Mouse (Mus musculus) megakaryocyte, embryonic 14.5 days (primary cell): Measurements from ENCODE around the gene Prmt1. TPM values are rescaled to one million over a fixed set of nuclear protein-coding genes. Genes with fewer than 3 reads are reported as not detected.

Experiments used
- H3K27me3 ChIP-seq: replicated peaks from 2 replicates; pipeline ENCODE3; 2012; ENCODE audit warnings: inconsistent platforms
- H3K36me3 ChIP-seq: replicated peaks from 2 replicates; pipeline ENCODE3; 2012; ENCODE audit warnings: low read length, inconsistent platforms, mixed read lengths
- H3K4me1 ChIP-seq: 2 replicates; pipeline ENCODE4 v1.6.1; 2012; ENCODE audit warnings: inconsistent platforms
- H3K4me3 ChIP-seq: replicated peaks from 2 replicates; pipeline ENCODE3; 2012; ENCODE audit warnings: moderate library complexity, mild to moderate bottlenecking, inconsistent platforms
- H3K9me3 ChIP-seq: 2 replicates; pipeline ENCODE4 v1.6.1; 2012; ENCODE audit warnings: inconsistent platforms
- FLI1 ChIP-seq: IDR thresholded peaks from 2 replicates; pipeline ENCODE4 v1.6.1; 2012; ENCODE audit warnings: low read length, inconsistent platforms, mixed read lengths
- GATA1 ChIP-seq: IDR thresholded peaks from 3 replicates; pipeline ENCODE4 v1.6.1; 2012; ENCODE audit warnings: mixed read lengths, low read length, inconsistent platforms, borderline replicate concordance
- polyA plus RNA-seq: library from polyadenylated mRNA; stranded (reverse); fragments of >175 nt; gene quantifications from 2 replicates; pipeline ENCODE4 v1.2.3, GENCODE M21; 2012; ENCODE audit warnings: low replicate concordance; ENCODE audit not compliant: insufficient read depth

Gene Prmt1
- polyA plus RNA-seq, 1 experiment = 74.9 TPM

- peaks cover 53% of the 10 kb centered on the region for H3K27me3 ChIP-seq
- no peaks in the 10 kb centered on the region for H3K9me3 ChIP-seq
- no peak overlapping the region for H3K4me3 ChIP-seq
- H3K36me3 ChIP-seq = no peaks in the 10 kb centered on the region
- no peak for TF ChIP-seq GATA1
- no peak for TF ChIP-seq FLI1
- H3K4me1 ChIP-seq = peaks cover 38% of the 10 kb centered on the region
These were observed 21.4 kb downstream of the Prmt1 start for GRCm38 (mm10) chr7:44964990-44965389.

- Histone ChIP-seq H3K27me3 (peaks cover 59% of the 10 kb centered on the region), H3K36me3 (no peaks in the 10 kb centered on the region), H3K4me1 (peaks cover 42% of the 10 kb centered on the region), H3K4me3 (peak overlapping the region; percentile 79), H3K9me3 (no peaks in the 10 kb centered on the region)
- TF ChIP-seq GATA1 = no peak
- no peak for TF ChIP-seq FLI1
These were observed 23.5 kb downstream of the Prmt1 start for GRCm38 (mm10) chr7:44962831-44963230.

GRCm38 (mm10) chr7:44962337-44962736 is 24.0 kb downstream of the Prmt1 start:
- Histone ChIP-seq H3K4me1 (peaks cover 46% of the 10 kb centered on the region), H3K9me3 (no peaks in the 10 kb centered on the region), H3K4me3 (peak overlapping the region; percentile 79), H3K36me3 (no peaks in the 10 kb centered on the region), H3K27me3 (peaks cover 63% of the 10 kb centered on the region)
- TF ChIP-seq GATA1 (no peak), FLI1 (no peak)

- TF ChIP-seq GATA1 = no peak
- no peak for TF ChIP-seq FLI1
- H3K4me3 ChIP-seq = no peak overlapping the region
- no peaks in the 10 kb centered on the region for H3K9me3 ChIP-seq
- H3K4me1 ChIP-seq = peaks cover 45% of the 10 kb centered on the region
- peaks cover 52% of the 10 kb centered on the region for H3K27me3 ChIP-seq
- no peaks in the 10 kb centered on the region for H3K36me3 ChIP-seq
These were observed 25.9 kb downstream of the Prmt1 start for GRCm38 (mm10) chr7:44960512-44960910.

- no peaks in the 10 kb centered on the region for H3K9me3 ChIP-seq
- H3K27me3 ChIP-seq = peaks cover 51% of the 10 kb centered on the region
- H3K36me3 ChIP-seq = no peaks in the 10 kb centered on the region
- peaks cover 45% of the 10 kb centered on the region for H3K4me1 ChIP-seq
- H3K4me3 ChIP-seq = no peak overlapping the region
- TF ChIP-seq FLI1 (no peak), GATA1 (no peak)
These were observed 26.4 kb downstream of the Prmt1 start for GRCm38 (mm10) chr7:44959874-44960511.

- no peak overlapping the region for H3K4me3 ChIP-seq
- H3K4me1 ChIP-seq = peaks cover 45% of the 10 kb centered on the region
- no peaks in the 10 kb centered on the region for H3K36me3 ChIP-seq
- H3K27me3 ChIP-seq = peaks cover 52% of the 10 kb centered on the region
- H3K9me3 ChIP-seq = no peaks in the 10 kb centered on the region
- no peak for TF ChIP-seq FLI1
- no peak for TF ChIP-seq GATA1
These were observed 27.1 kb downstream of the Prmt1 start for GRCm38 (mm10) chr7:44959281-44959680.

- H3K4me3 ChIP-seq = no peak overlapping the region
- peaks cover 45% of the 10 kb centered on the region for H3K4me1 ChIP-seq
- no peak for TF ChIP-seq GATA1
- TF ChIP-seq FLI1 = no peak
- no peaks in the 10 kb centered on the region for H3K9me3 ChIP-seq
- no peaks in the 10 kb centered on the region for H3K36me3 ChIP-seq
- H3K27me3 ChIP-seq = peaks cover 55% of the 10 kb centered on the region
These were observed 28.2 kb downstream of the Prmt1 start for GRCm38 (mm10) chr7:44958208-44958607.

- H3K9me3 ChIP-seq = no peaks in the 10 kb centered on the region
- no peaks in the 10 kb centered on the region for H3K36me3 ChIP-seq
- peaks cover 45% of the 10 kb centered on the region for H3K4me1 ChIP-seq
- peaks cover 57% of the 10 kb centered on the region for H3K27me3 ChIP-seq
- no peak for TF ChIP-seq GATA1
- no peak for TF ChIP-seq FLI1
- no peak overlapping the region for H3K4me3 ChIP-seq
These were observed 29.1 kb downstream of the Prmt1 start for GRCm38 (mm10) chr7:44957183-44957835.

- TF ChIP-seq FLI1 (no peak), GATA1 (no peak)
- H3K27me3 ChIP-seq = peaks cover 57% of the 10 kb centered on the region
- no peaks in the 10 kb centered on the region for H3K36me3 ChIP-seq
- H3K4me3 ChIP-seq = no peak overlapping the region
- H3K4me1 ChIP-seq = peaks cover 45% of the 10 kb centered on the region
- no peaks in the 10 kb centered on the region for H3K9me3 ChIP-seq
These were observed 30.1 kb downstream of the Prmt1 start for GRCm38 (mm10) chr7:44956266-44956665.

GRCm38 (mm10) chr7:44955628-44956027 is 30.7 kb downstream of the Prmt1 start:
- no peaks in the 10 kb centered on the region for H3K9me3 ChIP-seq
- no peaks in the 10 kb centered on the region for H3K36me3 ChIP-seq
- no peak for TF ChIP-seq GATA1
- TF ChIP-seq FLI1 = no peak

GRCm38 (mm10) chr7:44954091-44954885 is 32.1 kb downstream of the Prmt1 start:
- H3K36me3 ChIP-seq = no peaks in the 10 kb centered on the region
- no peak overlapping the region for H3K4me3 ChIP-seq
- peaks cover 42% of the 10 kb centered on the region for H3K4me1 ChIP-seq
- peaks cover 60% of the 10 kb centered on the region for H3K27me3 ChIP-seq
- TF ChIP-seq GATA1 (no peak), FLI1 (no peak)
- no peaks in the 10 kb centered on the region for H3K9me3 ChIP-seq

More at GRCm38 (mm10) chr7:44955628-44956027, 30.7 kb downstream of the Prmt1 start:
- peaks cover 39% of the 10 kb centered on the region for H3K4me1 ChIP-seq
- peaks cover 58% of the 10 kb centered on the region for H3K27me3 ChIP-seq
- no peak overlapping the region for H3K4me3 ChIP-seq
